Mouse (Mus musculus) intestine, embryonic 16.5 days (tissue): ENCODE data around the gene Cand1. TPM values are rescaled to one million over a fixed set of nuclear protein-coding genes. Genes with fewer than 3 reads are reported as not detected.

Experiments used
- ATAC-seq: fragments of 200-750 bp; cut with Nextera tagmentation; 2 replicates; pipeline ENCODE4 v1.8.0; 2017; ENCODE audit warnings: moderate TSS enrichment, moderate library complexity
- H3K27ac ChIP-seq: fragments of 300-500 bp; sonication (generic); 2 replicates; pipeline ENCODE4 v1.5.1; 2014; ENCODE audit warnings: mild to moderate bottlenecking, low read length
- H3K27me3 ChIP-seq: fragments of 300-500 bp; sonication (generic); replicated peaks from 2 replicates; pipeline ENCODE4 v1.6.1; 2014; ENCODE audit warnings: low read length, control low read depth, mixed read lengths; ENCODE audit not compliant: control insufficient read depth, insufficient read depth
- H3K36me3 ChIP-seq: fragments of 300-500 bp; sonication (generic); 2 replicates; pipeline ENCODE4 v1.6.1; 2014; ENCODE audit warnings: low read length, control low read depth; ENCODE audit not compliant: control insufficient read depth, insufficient read depth
- H3K4me1 ChIP-seq: fragments of 300-500 bp; sonication (generic); 2 replicates; pipeline ENCODE4 v1.6.1; 2014; ENCODE audit warnings: low read length, control low read depth, mixed read lengths; ENCODE audit not compliant: control insufficient read depth, insufficient read depth
- H3K4me2 ChIP-seq: fragments of 300-500 bp; sonication (generic); 2 replicates; pipeline ENCODE4 v1.6.1; 2014; ENCODE audit warnings: low read depth, low read length, control low read depth
- H3K4me3 ChIP-seq: fragments of 300-500 bp; sonication (generic); 2 replicates; pipeline ENCODE4 v1.5.1; 2014; ENCODE audit warnings: mild to moderate bottlenecking, low read length
- H3K9ac ChIP-seq: fragments of 300-500 bp; sonication (generic); 2 replicates; pipeline ENCODE4 v1.6.1; 2014; ENCODE audit warnings: low read depth, low read length
- H3K9me3 ChIP-seq: fragments of 300-500 bp; sonication (generic); 2 replicates; pipeline ENCODE4 v1.6.1; 2016; ENCODE audit warnings: low read length, control low read depth; ENCODE audit not compliant: control insufficient read depth
- WGBS: fragments of 180-500 bp; shearing (Covaris S2); extraction: QIAGEN DNeasy Blood & Tissue Kit; methylation state at CpG from one replicate; pipeline ENCODE4 v1.1.7; 2014; 5-methylcytosine and 5-hydroxymethylcytosine counted together
- polyA plus RNA-seq: library from polyadenylated mRNA; unstranded; fragments of >200 nt; fragmentation: Nextera tagmentation; extraction: Ambion mirVana; gene quantifications from 2 replicates; pipeline ENCODE4 v1.2.1, GENCODE M21; 2015

The Cand1 gene
- polyA plus RNA-seq, 1 experiment from 2014 or later = 29.2 TPM

- Histone ChIP-seq H3K4me1 (no peaks in the 10 kb centered on the region), H3K27ac (no peak overlapping the region), H3K9me3 (no peaks in the 10 kb centered on the region), H3K27me3 (no peaks in the 10 kb centered on the region), H3K4me2 (no peak overlapping the region), H3K36me3 (no peaks in the 10 kb centered on the region), H3K4me3 (no peak overlapping the region), H3K9ac (no peak overlapping the region)
- 71% methylated on average over 8 of the region's 8 CpGs for WGBS
- ATAC-seq = no peak
Observed at GRCm38 (mm10) chr10:119161820-119162382, 78.0 kb downstream of the Cand1 start.

GRCm38 (mm10) chr10:119160161-119160560 is 79.7 kb downstream of the Cand1 start:
- no peak for ATAC-seq
- H3K36me3 ChIP-seq = no peaks in the 10 kb centered on the region
- WGBS = 78% methylated on average over 6 of the region's 6 CpGs

GRCm38 (mm10) chr10:119149261-119149660 is 90.6 kb downstream of the Cand1 start:
- no peaks in the 10 kb centered on the region for H3K36me3 ChIP-seq
- H3K27me3 ChIP-seq = no peaks in the 10 kb centered on the region
- no peak overlapping the region for H3K9ac ChIP-seq
- H3K9me3 ChIP-seq = no peaks in the 10 kb centered on the region
- H3K4me3 ChIP-seq = no peak overlapping the region
- WGBS = 66% methylated on average over 4 of the region's 4 CpGs
- H3K4me2 ChIP-seq = no peak overlapping the region
- no peak overlapping the region for H3K27ac ChIP-seq
- ATAC-seq = no peak
- no peaks in the 10 kb centered on the region for H3K4me1 ChIP-seq

More at GRCm38 (mm10) chr10:119160161-119160560, 79.7 kb downstream of the Cand1 start:
- Histone ChIP-seq H3K9ac (no peak overlapping the region), H3K4me2 (no peak overlapping the region), H3K27ac (no peak overlapping the region), H3K9me3 (no peaks in the 10 kb centered on the region), H3K27me3 (no peaks in the 10 kb centered on the region), H3K4me3 (no peak overlapping the region), H3K4me1 (no peaks in the 10 kb centered on the region)

Other genes starting within 250 kb of the Cand1 start
- gene Grip1, start 213.8 kb upstream of the Cand1 start, polyA plus RNA-seq = 1.1 and 1.2 TPM in 2 replicates